Mouse (Mus musculus): ENCODE data around the gene Faap100.

The Faap100 gene

GRCm38 (mm10) chr11:120319310-120319709 is 59.3 kb downstream of the Faap100 start:
- DNase-seq (ENCODE audit: low spot score in 2 of 2): no peak
